ENCODE assay signal across 8 mouse cellular contexts in genomic region chr4:148337890-148338880, GRCm38 (mm10). TPM values are rescaled to one million over a fixed set of nuclear protein-coding genes. Genes with fewer than 3 reads are reported as not detected.
DNase-seq lines count a peak whose midpoint lies in the region; ATAC-seq and TF ChIP-seq lines count a peak whose summit lies in the region.
"Had no signal": no experiment of that assay in that cellular context is flagged by ENCODE, and none has a peak within 500 bp of the region (broad histone marks: within the 10 kb centered on the region; RNA-seq: fewer than 3 reads in every experiment).

No protein-coding gene starts in this region.

- H3K4me1 ChIP-seq in CH12.LX (ENCODE audit: control insufficient read depth in 1 of 2, insufficient read depth in 2 of 2) = no peaks in the 10 kb centered on the region
- H3K4me1 ChIP-seq in hindbrain, embryonic 12.5 days = peaks cover 17% of the 10 kb centered on the region; the same call in 1 of the 2 replicates

- H3K4me2 ChIP-seq in CH12.LX (ENCODE audit: insufficient read depth, low read depth, poor library complexity, severe bottlenecking) = no peak overlapping the region
- H3K4me2 ChIP-seq in hindbrain, embryonic 12.5 days (replicated peaks) = no peak overlapping the region

- H3K27me3 ChIP-seq in CH12.LX (replicated peaks) = peaks cover 60% of the 10 kb centered on the region
- no peaks in the 10 kb centered on the region for H3K27me3 ChIP-seq in hindbrain, embryonic 12.5 days

- dilution Hi-C loops in CH12.LX (cut with MboI; ENCODE audit: extremely low pct_ligation_motif_present, extremely low pct_unique_long_range_greater_than_20kb, low sequenced_read_pairs) = no loop called here

- no peak overlapping the region for H3K4me3 ChIP-seq in CH12.LX (replicated peaks in 1 of 3; ENCODE audit: low read depth in 2 of 3, low read length in 2 of 3, poor library complexity in 1 of 3)
- no peak overlapping the region for H3K4me3 ChIP-seq in hindbrain, embryonic 12.5 days

- intact Hi-C loops in heart, postnatal 25 days (cut with DNase I) = no loop called here

- no peak overlapping the region for H3K27ac ChIP-seq in CH12.LX (ENCODE audit: insufficient read depth, low read depth)
- no peak overlapping the region for H3K27ac ChIP-seq in hindbrain, embryonic 12.5 days

- TF ChIP-seq RAD21 in CH12.LX (IDR thresholded peaks at IDR 0.05; ENCODE audit: low read depth, low read length) = peak; percentile 27

- 67% methylated on average over 13 of the region's 13 CpGs for WGBS in hindbrain, embryonic 12.5 days

- no peaks in the 10 kb centered on the region for H3K36me3 ChIP-seq in CH12.LX (replicated peaks in 1 of 2; ENCODE audit: control insufficient read depth in 1 of 2, insufficient read depth in 1 of 2, low read length in 1 of 2)
- H3K36me3 ChIP-seq in hindbrain, embryonic 12.5 days = no peaks in the 10 kb centered on the region

- ATAC-seq in hindbrain, embryonic 12.5 days (ENCODE audit: low FRiP score) = 0 out of 2 replicates have a peak, but pooled peaks have one; percentile 39

- no peak for TF ChIP-seq POLR2A in CH12.LX (IDR thresholded peaks at IDR 0.05; ENCODE audit: low read depth, low read length)

- in situ Hi-C loops in CH12.LX (cut with MboI; ENCODE audit: low pct_ligation_motif_present, low pct_unique_long_range_greater_than_20kb, low sequenced_read_pairs) = no loop called here

- no peak overlapping the region for H3K9ac ChIP-seq in CH12.LX (ENCODE audit: insufficient read depth, low read depth)
- no peak overlapping the region for H3K9ac ChIP-seq in hindbrain, embryonic 12.5 days

- H3K9me3 ChIP-seq in CH12.LX (replicated peaks; ENCODE audit: low read length) = no peaks in the 10 kb centered on the region
- H3K9me3 ChIP-seq in hindbrain, embryonic 12.5 days (replicated peaks) = no peaks in the 10 kb centered on the region

- no peak for TF ChIP-seq EP300 in CH12.LX (IDR thresholded peaks at IDR 0.05; ENCODE audit: low read length)

- TF ChIP-seq CTCF in CH12.LX (conservative IDR thresholded peaks at IDR 0.05 in 1 of 2, IDR thresholded peaks at IDR 0.05 in 1 of 2; ENCODE audit: low read depth in 2 of 2, low read length in 2 of 2) = peak in 1 of 2 experiments; percentile 56; a peak in 2 of 4 replicates

- DNase-seq in layer of hippocampus, adult 11-12 months (ENCODE audit: low spot score) = peak; percentile 51
- no peak for DNase-seq in layer of hippocampus, adult 9-10 months (ENCODE audit: low spot score)
- peak; percentile 14 for DNase-seq in CH12.LX (ENCODE audit: extremely low read depth)
- peak; percentile 44 for DNase-seq in R1 (ENCODE audit: low read depth, low spot score)
- no peak for DNase-seq in spleen, postnatal 10 days (ENCODE audit: low spot score in 2 of 2)
- no peak for DNase-seq in heart, postnatal 25 days (ENCODE audit: low spot score)

- H3K79me2 ChIP-seq in CH12.LX (replicated peaks; ENCODE audit: control insufficient read depth, extremely low read depth, insufficient read depth, poor library complexity, severe bottlenecking) = no peaks in the 10 kb centered on the region

TF ChIP-seq in CH12.LX, 34 proteins besides CTCF, POLR2A, EP300 and RAD21:
- TF ChIP-seq MAZ (IDR thresholded peaks at IDR 0.05; ENCODE audit: low read depth, low read length) = no peak
- TF ChIP-seq SMC3 (IDR thresholded peaks at IDR 0.05; ENCODE audit: low read depth, low read length) = peak; percentile 40

RNA-seq across cellular contexts. Expression of gene Disp3, which starts 50.4 kb away (rescaled TPM):
- not detected in 2 replicates for total RNA-seq in CH12.LX (2012; rRNA removed)
- total RNA-seq in CH12.LX (2014; rRNA removed) = not detected in 2 replicates
- polyA plus RNA-seq in CH12.LX (2012; ENCODE audit: insufficient read length, low read depth) = not detected in 2 replicates
- 13.2 and 14.7 TPM in 2 replicates for polyA plus RNA-seq in hindbrain, embryonic 12.5 days (2016; fragmentation: Nextera tagmentation; extraction: Ambion mirVana)
- total RNA-seq in heart, postnatal 25 days (2021) = not detected
- total RNA-seq: hematopoietic stem cell, adult 5-6 weeks had no signal

Comparison
In these comparisons a context has a peak if more than half of its experiments do, and no peak if none do; other contexts are left out.
1. DNase-seq: peak in layer of hippocampus, adult 11-12 months (single experiment), CH12.LX (single experiment) and R1 (single experiment); none in layer of hippocampus, adult 9-10 months (single experiment), spleen, postnatal 10 days (0 of 2) and heart, postnatal 25 days (single experiment).